Mouse (Mus musculus) thymus, postnatal 36 days (tissue): ENCODE data around the gene Fam193a.

ENCODE experiments used
- DNase-seq, 2 experiments: peaks; one replicate each; pipeline ENCODE4 v3.0.0; 2022; ENCODE audit warnings: mixed read lengths in 2 of 2

Gene Fam193a

DNA sequence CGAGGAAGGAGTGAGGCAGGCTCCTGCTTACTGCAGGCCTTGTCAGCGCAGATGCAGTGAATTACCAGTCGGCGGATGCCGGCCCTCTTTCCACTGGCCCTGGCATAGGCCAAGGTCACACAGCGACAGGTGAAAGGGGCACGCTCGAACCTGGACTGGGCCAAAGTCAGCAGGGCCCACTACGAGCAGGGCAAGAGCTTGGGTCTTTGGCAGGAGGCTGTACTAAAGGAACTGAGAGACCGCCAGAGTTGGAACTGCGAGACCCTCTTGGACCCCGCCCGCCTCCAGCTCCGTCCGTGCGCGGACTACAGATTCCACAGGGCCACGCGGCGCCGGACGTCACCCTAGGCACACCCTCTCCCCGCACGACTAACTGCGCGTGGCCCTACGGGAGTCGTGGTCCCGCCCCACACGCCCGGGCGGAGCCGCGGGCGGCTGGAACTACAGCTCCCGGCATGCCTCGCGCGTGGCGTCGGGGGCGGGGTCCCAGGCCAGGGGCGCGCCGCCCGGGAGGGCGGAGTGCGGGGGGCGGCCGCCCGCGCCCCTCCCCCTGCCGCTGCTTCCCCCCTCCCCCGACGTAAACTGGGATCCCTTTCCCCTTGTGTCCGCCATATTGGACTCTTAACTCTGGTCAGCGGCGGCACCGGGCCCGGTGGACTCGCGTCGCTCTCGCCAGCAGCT is at the start of gene Fam193a:
TSS of gene Fam193a (plus strand) at position 593 of the 681 bp plus-strand sequence.
- DNase-seq, result peak; percentile 98 to 99

DNA sequence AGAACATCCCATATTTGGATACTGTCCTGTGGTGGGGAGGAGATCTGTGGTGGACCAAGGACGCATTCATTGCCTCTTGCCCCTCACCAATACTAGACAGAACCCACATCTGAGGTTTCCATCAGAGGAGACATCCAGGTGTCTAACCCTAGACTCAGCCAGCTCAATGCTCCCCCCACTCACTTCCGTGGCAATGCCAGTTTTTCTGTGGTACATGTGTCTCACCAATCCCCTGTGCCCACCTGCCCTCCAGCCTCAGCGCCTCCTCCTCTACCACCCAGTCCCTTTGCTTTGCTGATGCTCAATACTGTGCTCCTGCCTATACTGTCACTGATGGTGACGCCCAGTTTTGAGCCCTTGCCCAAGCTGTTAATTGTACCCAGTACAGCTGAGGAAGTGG is 48.5 kb upstream of the Fam193a start:
- DNase-seq, result peak; percentile 37 to 59

DNA sequence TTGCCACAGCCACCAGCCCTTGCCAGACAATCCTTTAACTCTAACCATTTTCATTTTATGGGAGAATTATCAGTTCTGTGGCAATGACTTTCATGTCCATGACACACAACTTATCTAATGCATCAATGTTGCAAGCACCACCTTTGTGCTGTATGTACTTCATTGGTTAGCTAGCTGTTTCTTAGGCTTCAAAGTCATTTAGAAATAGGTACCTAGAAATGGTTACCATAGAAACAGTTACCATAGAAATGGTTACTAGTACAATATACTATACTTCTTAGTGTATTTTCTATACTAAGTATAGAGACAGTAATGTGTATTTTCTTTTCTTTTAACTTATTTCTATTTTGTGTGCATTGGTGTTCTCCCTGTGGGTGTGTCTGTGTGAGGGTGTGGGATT is 44.4 kb upstream of the Fam193a start:
- no peak for DNase-seq

DNA sequence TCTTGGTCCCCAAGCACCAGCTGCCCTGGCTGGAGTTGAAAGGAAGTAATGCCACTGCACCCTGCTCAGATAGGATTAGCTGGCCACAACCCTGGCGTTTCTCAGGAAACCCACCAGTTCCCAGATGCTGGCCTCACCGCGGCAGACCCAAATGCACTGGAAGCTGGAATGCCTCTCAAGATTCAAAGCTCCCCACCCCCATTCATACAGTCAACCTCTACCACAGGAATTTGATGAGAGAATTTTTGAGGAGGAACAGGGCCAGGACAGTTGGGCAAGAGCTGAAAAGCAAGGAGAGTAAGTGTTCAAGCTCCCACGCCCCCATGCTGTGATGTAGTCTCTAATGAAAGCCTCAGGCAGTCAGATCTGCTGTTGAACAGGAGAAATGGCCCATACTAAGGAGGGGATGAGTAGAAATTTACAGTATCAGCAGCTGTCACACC is 43.5 kb upstream of the Fam193a start:
- DNase-seq, result no peak

DNA sequence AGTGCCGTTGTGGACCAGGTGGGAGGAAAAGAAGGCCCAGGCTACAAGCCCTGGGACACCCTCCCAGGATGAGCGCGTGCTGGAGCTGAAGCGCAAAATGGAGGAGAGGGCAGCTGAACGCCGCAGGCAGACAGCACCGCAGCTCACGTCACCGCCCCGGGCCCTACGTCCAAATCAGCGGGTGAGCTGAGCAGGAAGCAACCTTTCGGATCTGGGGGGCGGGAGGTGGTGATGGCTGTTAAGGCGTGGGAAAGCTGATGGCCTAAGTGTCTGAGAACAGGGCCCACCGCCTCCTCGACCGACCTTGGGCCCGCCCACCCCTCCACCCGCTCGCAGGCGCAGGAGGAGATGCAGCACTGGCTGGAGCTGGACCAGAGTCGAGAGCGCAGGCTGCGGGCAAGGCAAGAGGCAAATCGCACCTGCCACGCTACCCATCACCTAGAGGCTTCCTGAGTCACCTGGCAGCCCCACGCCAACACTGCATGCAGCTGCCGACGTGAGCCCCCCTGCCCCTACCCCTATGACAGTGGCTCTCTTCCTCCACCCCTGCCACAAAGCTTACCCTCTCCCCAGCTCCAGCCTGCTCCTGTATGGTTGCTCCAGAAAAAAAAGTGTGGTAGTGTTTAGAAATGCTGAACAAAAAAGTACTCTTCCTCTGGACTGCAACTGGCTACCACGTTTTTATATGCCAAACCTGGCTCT is 42.7 kb upstream of the Fam193a start:
- DNase-seq, result peak; percentile 39 to 64

GRCm38 (mm10) chr5:34330136-34330535 is 39.6 kb upstream of the Fam193a start:
- DNase-seq, result no peak

- DNase-seq, result no peak
Measured at GRCm38 (mm10) chr5:34334081-34334480, 35.7 kb upstream of the Fam193a start.

- no peak for DNase-seq
Measured at GRCm38 (mm10) chr5:34335539-34336096, 34.1 kb upstream of the Fam193a start.

DNA sequence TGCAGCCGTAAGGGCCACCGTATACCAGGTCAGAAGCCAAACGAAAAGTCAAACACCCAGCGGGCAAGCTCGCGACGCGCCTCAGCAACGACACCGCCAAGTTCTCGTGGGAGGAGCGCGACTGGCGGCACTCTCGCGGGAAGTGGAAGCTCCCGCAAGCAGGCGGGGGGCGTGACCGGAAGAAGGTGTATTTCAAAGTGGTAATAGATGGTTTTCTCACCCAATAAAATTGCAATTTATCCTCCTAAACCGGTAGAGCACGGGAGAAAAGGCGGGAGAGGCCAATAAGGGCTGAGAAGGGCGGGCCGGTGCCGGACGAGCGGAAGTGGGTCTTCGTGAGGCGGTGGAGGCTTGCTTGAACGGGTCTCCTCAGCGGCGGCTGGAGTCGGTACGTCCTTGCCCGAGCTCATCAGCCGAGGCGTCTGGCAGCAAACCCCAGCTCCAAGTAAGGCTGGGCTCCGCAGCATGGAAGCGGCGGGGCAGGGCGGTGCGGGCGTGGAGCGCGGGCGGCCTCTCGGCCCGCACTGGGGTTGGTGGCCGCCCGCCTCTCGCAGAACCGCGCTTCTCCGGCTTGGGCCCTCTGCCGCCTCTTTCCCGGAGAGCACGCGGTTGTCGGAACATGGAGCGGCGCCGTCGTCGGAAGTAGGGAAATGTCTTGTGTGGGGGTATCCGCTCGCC is 33.5 kb upstream of the Fam193a start, which contains the start of gene Rnf4:
TSS of gene Rnf4 (plus strand) at position 193 of the 678 bp plus-strand sequence.
- DNase-seq, result peak; percentile 98 to 99

GRCm38 (mm10) chr5:34336775-34337450 is 32.8 kb upstream of the Fam193a start:
- DNase-seq, result peak; percentile 65 to 78

- no peak for DNase-seq
Measured at GRCm38 (mm10) chr5:34340246-34340645, 29.5 kb upstream of the Fam193a start.

DNA sequence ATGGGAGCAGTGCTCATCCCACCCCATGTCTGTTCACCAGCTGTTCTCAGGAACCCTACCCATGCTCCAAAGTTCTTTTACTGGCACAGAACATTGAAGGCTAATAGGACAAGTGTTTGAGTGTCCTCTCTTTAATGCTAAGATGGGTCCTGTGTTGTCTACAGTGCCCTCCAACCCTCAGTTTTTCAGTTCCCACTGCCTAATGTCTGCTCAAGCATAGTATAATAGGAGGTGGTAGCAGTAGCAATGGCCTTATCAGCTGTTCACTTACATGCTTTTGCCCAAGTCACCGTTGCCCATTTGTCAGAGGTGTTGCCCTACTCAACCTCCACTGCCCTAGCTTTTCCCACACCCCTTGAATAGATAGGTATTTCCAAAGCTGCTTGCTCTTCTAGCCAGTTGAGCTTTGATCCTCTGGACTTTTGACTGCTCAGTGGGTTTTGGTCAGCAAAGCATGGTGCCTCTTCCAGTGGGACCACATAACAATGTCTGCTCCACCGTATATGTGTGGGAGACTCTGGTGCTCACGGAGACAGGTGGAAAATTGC is 17.6 kb upstream of the Fam193a start:
- no peak for DNase-seq

DNA sequence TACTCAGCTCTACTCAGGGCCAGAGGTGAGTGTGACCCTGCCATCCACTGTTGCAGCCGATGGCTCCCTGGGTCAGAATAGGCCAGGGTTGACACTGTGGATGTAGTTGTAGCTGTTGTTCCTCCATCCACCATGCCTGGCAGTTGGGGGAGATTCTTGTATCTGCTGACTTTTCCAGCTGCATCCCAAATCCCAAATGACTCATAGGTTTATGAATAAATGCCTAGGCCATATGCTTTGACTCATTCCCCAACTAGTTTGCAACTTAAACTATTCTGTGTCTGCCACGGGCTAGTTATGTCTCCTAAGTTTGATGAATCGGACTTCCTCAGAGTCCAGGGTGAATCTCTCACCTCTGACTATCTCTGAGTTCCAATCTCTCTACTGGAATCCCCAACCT is 9.5 kb upstream of the Fam193a start:
- no peak for DNase-seq

GRCm38 (mm10) chr5:34363115-34363514 is 6.6 kb upstream of the Fam193a start:
- no peak for DNase-seq

- DNase-seq, result no peak
Measured at GRCm38 (mm10) chr5:34368551-34369290, 1.0 kb upstream of the Fam193a start.

DNA sequence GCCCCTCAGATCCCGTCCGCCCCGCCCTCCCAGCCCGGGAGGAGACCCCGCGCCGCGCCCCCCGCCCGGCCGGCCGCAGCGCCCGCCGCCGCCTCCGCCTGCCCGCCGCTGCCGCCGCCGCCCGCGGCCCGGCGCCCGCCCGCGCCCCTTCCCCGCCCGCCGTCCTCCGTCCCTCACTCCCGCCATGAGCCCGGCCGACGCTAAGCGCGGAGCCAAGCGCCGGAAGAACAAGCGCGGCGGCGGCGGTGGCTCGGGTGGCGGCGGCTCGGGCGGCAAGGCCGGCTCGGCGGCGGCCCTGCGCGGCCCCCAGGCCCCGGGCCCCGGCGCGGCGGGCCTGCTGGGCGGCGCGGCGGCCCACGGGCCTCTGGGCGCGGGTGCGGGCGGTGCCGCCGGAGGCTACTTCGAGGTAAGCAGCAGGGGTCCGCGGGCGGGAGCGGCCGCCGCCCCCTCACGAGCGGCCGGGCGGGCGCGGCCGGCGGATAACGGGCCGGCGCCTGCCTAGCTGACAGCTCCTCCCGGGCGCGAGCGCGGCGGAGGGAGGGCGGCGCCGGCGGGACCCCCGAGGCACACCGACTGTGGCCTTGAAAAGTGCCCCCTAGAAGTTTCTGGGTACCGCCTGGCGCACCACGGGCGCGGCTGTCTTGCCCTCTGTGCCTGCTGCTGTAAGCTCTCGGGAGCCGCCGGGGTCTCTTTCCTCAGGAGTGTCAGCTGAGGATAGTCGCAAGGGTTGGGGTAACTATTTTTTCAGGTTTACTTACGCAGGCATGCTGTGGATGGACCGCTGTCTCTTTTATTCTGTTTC is 490 bp downstream of the Fam193a start:
- peak; percentile 52 to 70 for DNase-seq

DNA sequence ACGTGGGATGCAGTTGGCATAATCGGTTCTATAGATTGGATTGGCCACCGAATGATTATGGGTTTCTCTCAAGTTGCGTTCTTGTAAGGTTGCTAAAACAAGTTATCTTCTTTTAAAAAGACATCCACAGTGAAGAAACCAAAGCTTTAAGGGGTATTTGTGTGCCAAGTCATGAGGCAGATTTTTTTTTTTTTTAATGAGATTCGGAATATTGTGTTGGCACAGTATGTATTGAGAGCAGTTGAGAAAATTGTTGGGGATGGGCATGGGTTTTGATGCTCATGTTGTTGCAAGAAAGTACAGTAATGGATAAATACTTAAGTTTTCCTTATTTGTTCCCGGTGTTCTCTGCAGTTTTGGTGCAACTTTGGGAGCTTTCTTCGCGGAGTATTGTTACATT is 1.1 kb downstream of the Fam193a start:
- no peak for DNase-seq

DNA sequence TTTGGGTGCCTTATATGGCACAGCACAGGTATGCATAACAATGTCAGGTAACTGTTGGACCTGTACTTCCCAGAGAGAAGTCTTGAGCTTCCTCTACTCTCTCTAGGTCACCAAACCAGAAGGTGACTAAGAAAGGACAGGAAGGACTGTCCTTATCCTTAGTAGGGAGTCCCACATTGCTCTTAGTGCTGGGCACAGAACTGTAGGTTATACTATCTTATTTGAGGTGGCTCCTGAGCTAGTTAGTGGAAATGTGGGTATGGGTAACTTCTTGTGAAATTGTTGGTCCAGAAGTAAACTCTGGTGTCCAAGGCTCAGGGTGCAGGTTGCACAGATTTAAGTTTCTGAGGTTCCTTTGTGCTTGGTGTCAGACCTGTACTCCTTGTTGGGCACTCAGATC is 2.4 kb downstream of the Fam193a start:
- no peak for DNase-seq

GRCm38 (mm10) chr5:34372541-34372940 is 2.8 kb downstream of the Fam193a start:
- no peak for DNase-seq

- DNase-seq, result no peak
Measured at GRCm38 (mm10) chr5:34378787-34379186, 9.1 kb downstream of the Fam193a start.

GRCm38 (mm10) chr5:34381700-34382099 is 12.0 kb downstream of the Fam193a start:
- no peak for DNase-seq
